Mouse (Mus musculus) embryonic facial prominence, embryonic 14.5 days (tissue): Measurements from ENCODE around the gene Tmem184b. TPM values are rescaled to one million over a fixed set of nuclear protein-coding genes. Genes with fewer than 3 reads are reported as not detected.

ENCODE experiments used
- ATAC-seq: fragments of 200-750 bp; cut with Nextera tagmentation; 2 replicates; pipeline ENCODE4 v1.8.0; 2017; ENCODE audit warnings: low read depth, moderate number of reproducible peaks, moderate TSS enrichment
- DNase-seq: peaks from one replicate; pipeline ENCODE4 v3.0.0-alpha.2; 2015; ENCODE audit warnings: low spot score
- H3K27ac ChIP-seq: fragments of 300-500 bp; sonication (generic); replicated peaks from 2 replicates; pipeline ENCODE4 v1.5.1; 2014; ENCODE audit warnings: low read depth, mild to moderate bottlenecking, low read length, moderate library complexity
- H3K27me3 ChIP-seq: fragments of 300-500 bp; sonication (generic); replicated peaks from 2 replicates; pipeline ENCODE4 v1.6.1; 2014; ENCODE audit warnings: low read length; ENCODE audit not compliant: control insufficient read depth, insufficient read depth
- H3K36me3 ChIP-seq: fragments of 300-500 bp; sonication (generic); 2 replicates; pipeline ENCODE4 v1.6.1; 2014; ENCODE audit warnings: low read length, mixed read lengths; ENCODE audit not compliant: control insufficient read depth, insufficient read depth
- H3K4me1 ChIP-seq: fragments of 300-500 bp; sonication (generic); 2 replicates; pipeline ENCODE4 v1.6.1; 2014; ENCODE audit warnings: antibody characterized with exemption, low read length; ENCODE audit not compliant: control insufficient read depth, insufficient read depth
- H3K4me2 ChIP-seq: fragments of 300-500 bp; sonication (generic); 2 replicates; pipeline ENCODE4 v1.6.1; 2014; ENCODE audit warnings: low read depth, mild to moderate bottlenecking, low read length, moderate library complexity, mixed read lengths
- H3K4me3 ChIP-seq: fragments of 300-500 bp; sonication (generic); 2 replicates; pipeline ENCODE4 v1.5.1; 2014; ENCODE audit warnings: low read depth, mild to moderate bottlenecking, low read length
- H3K9ac ChIP-seq: fragments of 300-500 bp; sonication (generic); 2 replicates; pipeline ENCODE4 v1.6.1; 2014; ENCODE audit warnings: low read depth, mild to moderate bottlenecking, low read length, moderate library complexity, mixed read lengths
- H3K9me3 ChIP-seq: fragments of 300-500 bp; sonication (generic); 2 replicates; pipeline ENCODE4 v1.6.1; 2016; ENCODE audit warnings: low read length; ENCODE audit not compliant: control insufficient read depth
- WGBS: fragments of 180-500 bp; shearing (Covaris S2); extraction: QIAGEN DNeasy Blood & Tissue Kit; methylation state at CpG from one replicate; pipeline ENCODE4 v1.1.7; 2014; 5-methylcytosine and 5-hydroxymethylcytosine counted together
- polyA plus RNA-seq: library from polyadenylated mRNA; unstranded; fragments of >200 nt; fragmentation: Nextera tagmentation; extraction: Ambion mirVana; gene quantifications from 2 replicates; pipeline ENCODE4 v1.2.1, GENCODE M21; 2014

Tmem184b gene
- polyA plus RNA-seq, 1 experiment from 2014 or later = 77.6 TPM

- peak overlapping the region; percentile 37; the same call in 1 of the 2 replicates for H3K9ac ChIP-seq
- H3K27ac ChIP-seq = peak overlapping the region; percentile 15; the same call in 1 of the 2 replicates
- WGBS = 22% methylated on average over 13 of the region's 15 CpGs
- no peaks in the 10 kb centered on the region for H3K36me3 ChIP-seq
- H3K4me3 ChIP-seq = no peak overlapping the region
- H3K4me2 ChIP-seq = peak overlapping the region; percentile 24; the same call in 1 of the 2 replicates
- no peaks in the 10 kb centered on the region for H3K9me3 ChIP-seq
- no peaks in the 10 kb centered on the region for H3K27me3 ChIP-seq
- peaks cover 3% of the 10 kb centered on the region; the same call in 1 of the 2 replicates for H3K4me1 ChIP-seq
- DNase-seq (peak; percentile 41), ATAC-seq (no peak)
Measured at GRCm38 (mm10) chr15:79351331-79351767, 52.0 kb downstream of the Tmem184b start.

- Histone ChIP-seq H3K4me1 (peaks cover 3% of the 10 kb centered on the region; the same call in 1 of the 2 replicates), H3K4me3 (no peak overlapping the region), H3K27ac (no peak overlapping the region), H3K36me3 (no peaks in the 10 kb centered on the region), H3K4me2 (peak overlapping the region; percentile 24; the same call in 1 of the 2 replicates), H3K9ac (no peak overlapping the region), H3K27me3 (no peaks in the 10 kb centered on the region), H3K9me3 (no peaks in the 10 kb centered on the region)
- WGBS = 94% methylated on average over 4 of the region's 4 CpGs
- DNase-seq (no peak), ATAC-seq (no peak)
Measured at GRCm38 (mm10) chr15:79350866-79351265, 52.5 kb downstream of the Tmem184b start.

- no peaks in the 10 kb centered on the region for H3K36me3 ChIP-seq
- H3K9ac ChIP-seq = peak overlapping the region; percentile 82; the same call in 1 of the 2 replicates
- H3K27ac ChIP-seq = no peak overlapping the region
- H3K9me3 ChIP-seq = no peaks in the 10 kb centered on the region
- no peak for DNase-seq
- peak overlapping the region; percentile 69 for H3K4me2 ChIP-seq
- peaks cover 3% of the 10 kb centered on the region; the same call in 1 of the 2 replicates for H3K4me1 ChIP-seq
- 59% methylated on average over 8 of the region's 8 CpGs for WGBS
- no peak for ATAC-seq
- no peaks in the 10 kb centered on the region for H3K27me3 ChIP-seq
- peak overlapping the region; percentile 59 for H3K4me3 ChIP-seq
Measured at GRCm38 (mm10) chr15:79348651-79349050, 54.7 kb downstream of the Tmem184b start.

- ATAC-seq = peak; percentile 86
- WGBS = 2% methylated on average over 22 of the region's 46 CpGs
- peak overlapping the region; percentile 82 for H3K9ac ChIP-seq
Measured at GRCm38 (mm10) chr15:79347845-79348506, 55.4 kb downstream of the Tmem184b start.

GRCm38 (mm10) chr15:79347165-79347844, 56.1 kb downstream of the Tmem184b start:
- peak overlapping the region; percentile 69 for H3K4me2 ChIP-seq
- peaks cover 3% of the 10 kb centered on the region; the same call in 1 of the 2 replicates for H3K4me1 ChIP-seq

More at GRCm38 (mm10) chr15:79347845-79348506, 55.4 kb downstream of the Tmem184b start:
- DNase-seq = peak; percentile 91
- peak overlapping the region; percentile 90 for H3K27ac ChIP-seq
- H3K4me3 ChIP-seq = peak overlapping the region; percentile 59
- no peaks in the 10 kb centered on the region for H3K9me3 ChIP-seq
- H3K4me1 ChIP-seq = peaks cover 3% of the 10 kb centered on the region; the same call in 1 of the 2 replicates
- no peaks in the 10 kb centered on the region for H3K27me3 ChIP-seq
- no peaks in the 10 kb centered on the region for H3K36me3 ChIP-seq
- peak overlapping the region; percentile 69 for H3K4me2 ChIP-seq

GRCm38 (mm10) chr15:79346051-79346793, 57.1 kb downstream of the Tmem184b start, which contains the start of gene Maff:
Maff (plus strand) TSS chr15:79346621.
- Histone ChIP-seq H3K27me3 (no peaks in the 10 kb centered on the region), H3K9ac (peak within 1 kb of the TSS; percentile 82), H3K9me3 (no peaks in the 10 kb centered on the region), H3K36me3 (no peaks in the 10 kb centered on the region), H3K4me3 (peak within 1 kb of the TSS; percentile 59), H3K4me2 (peak within 1 kb of the TSS; percentile 69), H3K27ac (peak within 1 kb of the TSS; percentile 90), H3K4me1 (no peaks in the 10 kb centered on the region)
- DNase-seq = no peak
- ATAC-seq = no peak
- 50% methylated on average over 8 of the region's 8 CpGs for WGBS

More at GRCm38 (mm10) chr15:79347165-79347844, 56.1 kb downstream of the Tmem184b start:
- ATAC-seq = peak; percentile 92
- Histone ChIP-seq H3K27me3 (no peaks in the 10 kb centered on the region), H3K4me3 (peak overlapping the region; percentile 59), H3K9me3 (no peaks in the 10 kb centered on the region), H3K36me3 (no peaks in the 10 kb centered on the region), H3K27ac (peak overlapping the region; percentile 90), H3K9ac (peak overlapping the region; percentile 82)
- DNase-seq = peak; percentile 96
- under 1% methylated on average over 44 of the region's 61 CpGs for WGBS

- no peaks in the 10 kb centered on the region for H3K4me1 ChIP-seq
- H3K36me3 ChIP-seq = no peaks in the 10 kb centered on the region
- DNase-seq = no peak
- H3K9me3 ChIP-seq = no peaks in the 10 kb centered on the region
- no peaks in the 10 kb centered on the region for H3K27me3 ChIP-seq
- ATAC-seq = no peak
- WGBS = 74% methylated on average over 4 of the region's 4 CpGs
- H3K27ac ChIP-seq = no peak overlapping the region
- H3K4me2 ChIP-seq = no peak overlapping the region
- H3K4me3 ChIP-seq = no peak overlapping the region
- H3K9ac ChIP-seq = no peak overlapping the region
Measured at GRCm38 (mm10) chr15:79344627-79345026, 58.7 kb downstream of the Tmem184b start.

- Histone ChIP-seq H3K27me3 (no peaks in the 10 kb centered on the region), H3K9ac (no peak overlapping the region), H3K36me3 (no peaks in the 10 kb centered on the region), H3K4me3 (no peak overlapping the region), H3K4me1 (no peaks in the 10 kb centered on the region), H3K4me2 (no peak overlapping the region), H3K9me3 (no peaks in the 10 kb centered on the region), H3K27ac (no peak overlapping the region)
- no peak for DNase-seq
- ATAC-seq = no peak
- 73% methylated on average over 6 of the region's 6 CpGs for WGBS
Measured at GRCm38 (mm10) chr15:79342641-79343337, 60.6 kb downstream of the Tmem184b start.
